In genomic region chr10:69533505-69534388, GRCm38 (mm10) we compare ENCODE assay signal across 8 mouse cellular contexts.
DNase-seq lines count a peak whose midpoint lies in the region; ATAC-seq lines count a peak whose summit lies in the region.

No protein-coding gene starts in this region.

- intact Hi-C loops in gastrocnemius, postnatal 14 days (cut with DNase I; ENCODE audit: low total_unique reads): no loop called here
- intact Hi-C loops in left cerebral cortex, postnatal 14 days (cut with DNase I): loop anchor here (5.0 kb wide), 1 partner anchor 81 kb away; no protein-coding TSS in a partner anchor

- H3K27me3 ChIP-seq in intestine, embryonic 16.5 days (replicated peaks; ENCODE audit: control insufficient read depth, insufficient read depth, low read length): no peaks in the 10 kb centered on the region
- H3K27me3 ChIP-seq in midbrain, embryonic 15.5 days (replicated peaks): no peaks in the 10 kb centered on the region

- peak overlapping the region; percentile 73 for H3K4me2 ChIP-seq in intestine, embryonic 16.5 days (ENCODE audit: low read depth, low read length)
- H3K4me2 ChIP-seq in midbrain, embryonic 15.5 days: peak overlapping the region; percentile 66

- H3K4me3 ChIP-seq in intestine, embryonic 16.5 days (ENCODE audit: low read length): peak overlapping the region; percentile 57
- peak overlapping the region; percentile 83 for H3K4me3 ChIP-seq in midbrain, embryonic 15.5 days

- H3K27ac ChIP-seq in intestine, embryonic 16.5 days (ENCODE audit: low read length): peak overlapping the region; percentile 66
- peak overlapping the region; percentile 96 for H3K27ac ChIP-seq in midbrain, embryonic 15.5 days

- H3K4me1 ChIP-seq in intestine, embryonic 16.5 days (ENCODE audit: control insufficient read depth, insufficient read depth, low read length): peaks cover 12% of the 10 kb centered on the region
- peaks cover 36% of the 10 kb centered on the region for H3K4me1 ChIP-seq in midbrain, embryonic 15.5 days

- peak; percentile 94 for ATAC-seq in intestine, embryonic 16.5 days
- ATAC-seq in midbrain, embryonic 15.5 days (replicated peaks): peak; percentile 74

- peak overlapping the region; percentile 72 for H3K9ac ChIP-seq in intestine, embryonic 16.5 days (ENCODE audit: low read depth, low read length)
- peak overlapping the region; percentile 84 for H3K9ac ChIP-seq in midbrain, embryonic 15.5 days

- DNase-seq in adrenal gland, postnatal 36 days: peak; percentile 24 to 45
- peak; percentile 86 for DNase-seq in embryo, embryonic 10.5 days (ENCODE audit: low spot score)
- DNase-seq in gastrocnemius, postnatal 14 days: peak; percentile 52
- DNase-seq in left cerebral cortex, postnatal 14 days (ENCODE audit: low spot score in 2 of 2): peak; percentile 77 to 92
- DNase-seq in telencephalon, adult 2 months (ENCODE audit: low read depth, low spot score): peak; percentile 70
- no peak for DNase-seq in spleen, postnatal 4 days (ENCODE audit: low spot score in 2 of 2)

- H3K36me3 ChIP-seq in intestine, embryonic 16.5 days (ENCODE audit: control insufficient read depth, insufficient read depth, low read length): no peaks in the 10 kb centered on the region
- no peaks in the 10 kb centered on the region for H3K36me3 ChIP-seq in midbrain, embryonic 15.5 days (replicated peaks)

- H3K9me3 ChIP-seq in intestine, embryonic 16.5 days (ENCODE audit: control insufficient read depth, low read length): no peaks in the 10 kb centered on the region
- H3K9me3 ChIP-seq in midbrain, embryonic 15.5 days: no peaks in the 10 kb centered on the region

- 4% methylated on average over 22 of the region's 22 CpGs for WGBS in intestine, embryonic 16.5 days
- WGBS in midbrain, embryonic 15.5 days: under 1% methylated on average over 22 of the region's 22 CpGs

Comparison
In these comparisons a context has a peak if more than half of its experiments do, and no peak if none do; other contexts are left out.
1. DNase-seq: peak in adrenal gland, postnatal 36 days (2 of 2), embryo, embryonic 10.5 days (single experiment), gastrocnemius, postnatal 14 days (single experiment), left cerebral cortex, postnatal 14 days (2 of 2) and telencephalon, adult 2 months (single experiment); none in spleen, postnatal 4 days (0 of 2).